ENCODE assay signal across 16 mouse cellular contexts in genomic region chr4:55562062-55562461, GRCm38 (mm10). TPM values are rescaled to one million over a fixed set of nuclear protein-coding genes. Genes with fewer than 3 reads are reported as not detected.
A peak's percentile ranks its signal among the peaks of the same experiment; 100 is the strongest.
DNase-seq lines count a peak whose midpoint lies in the region; ATAC-seq lines count a peak whose summit lies in the region.
"Had no signal": no experiment of that assay in that cellular context is flagged by ENCODE, and none has a peak within 500 bp of the region (broad histone marks: within the 10 kb centered on the region; RNA-seq: fewer than 3 reads in every experiment).

No protein-coding gene starts in this region.

- H3K4me3 ChIP-seq in forebrain, embryonic 15.5 days = no peak overlapping the region
- no peak overlapping the region for H3K4me3 ChIP-seq in forebrain, embryonic 11.5 days (ENCODE audit: low read depth, low read length)
- no peak overlapping the region for H3K4me3 ChIP-seq in neural tube, embryonic 12.5 days
- no peak overlapping the region for H3K4me3 ChIP-seq in forebrain, embryonic 16.5 days (replicated peaks; ENCODE audit: low read length)
- no peak overlapping the region for H3K4me3 ChIP-seq in neural tube, embryonic 14.5 days (ENCODE audit: low read depth, low read length)
- H3K4me3 ChIP-seq: hindbrain, embryonic 15.5 days; limb, embryonic 12.5 days; liver, embryonic 13.5 days; lung, embryonic 15.5 days had no signal

- H3K36me3 ChIP-seq in forebrain, embryonic 15.5 days = no peaks in the 10 kb centered on the region
- no peaks in the 10 kb centered on the region for H3K36me3 ChIP-seq in forebrain, embryonic 11.5 days (ENCODE audit: control insufficient read depth, insufficient read depth, low read length)
- no peaks in the 10 kb centered on the region for H3K36me3 ChIP-seq in neural tube, embryonic 12.5 days
- no peaks in the 10 kb centered on the region for H3K36me3 ChIP-seq in forebrain, embryonic 16.5 days (ENCODE audit: control insufficient read depth, insufficient read depth)
- H3K36me3 ChIP-seq in neural tube, embryonic 14.5 days (ENCODE audit: control insufficient read depth, insufficient read depth, low read length) = no peaks in the 10 kb centered on the region
- H3K36me3 ChIP-seq: hindbrain, embryonic 15.5 days; limb, embryonic 12.5 days; liver, embryonic 13.5 days; lung, embryonic 15.5 days had no signal

- H3K27me3 ChIP-seq in forebrain, embryonic 15.5 days = no peaks in the 10 kb centered on the region
- H3K27me3 ChIP-seq in forebrain, embryonic 11.5 days (ENCODE audit: control insufficient read depth, insufficient read depth, low read length) = no peaks in the 10 kb centered on the region
- H3K27me3 ChIP-seq in neural tube, embryonic 12.5 days (replicated peaks) = no peaks in the 10 kb centered on the region
- no peaks in the 10 kb centered on the region for H3K27me3 ChIP-seq in forebrain, embryonic 16.5 days (replicated peaks; ENCODE audit: control insufficient read depth, insufficient read depth, low read length)
- H3K27me3 ChIP-seq in neural tube, embryonic 14.5 days (ENCODE audit: control insufficient read depth, insufficient read depth, low read length) = no peaks in the 10 kb centered on the region
- H3K27me3 ChIP-seq: hindbrain, embryonic 15.5 days; limb, embryonic 12.5 days; lung, embryonic 15.5 days had no signal

- no peak for ATAC-seq in forebrain, embryonic 15.5 days (replicated peaks)
- ATAC-seq in forebrain, embryonic 11.5 days (replicated peaks; ENCODE audit: low FRiP score) = no peak
- 0 out of 2 replicates have a peak, but pooled peaks have one; percentile 33 for ATAC-seq in neural tube, embryonic 12.5 days (ENCODE audit: low FRiP score, low read depth)
- peak; percentile 57; the same call in 1 of the 2 replicates for ATAC-seq in forebrain, embryonic 16.5 days
- ATAC-seq in neural tube, embryonic 14.5 days (ENCODE audit: low read depth) = peak; percentile 34; the same call in 1 of the 2 replicates

- peak overlapping the region; percentile 43; the same call in 1 of the 2 replicates for H3K27ac ChIP-seq in forebrain, embryonic 15.5 days (replicated peaks)
- H3K27ac ChIP-seq in forebrain, embryonic 11.5 days (ENCODE audit: low read depth, low read length) = no peak overlapping the region
- no peak overlapping the region for H3K27ac ChIP-seq in neural tube, embryonic 12.5 days
- no peak overlapping the region for H3K27ac ChIP-seq in forebrain, embryonic 16.5 days (ENCODE audit: low read length)
- H3K27ac ChIP-seq in neural tube, embryonic 14.5 days (ENCODE audit: low read depth, low read length) = no peak overlapping the region
- H3K27ac ChIP-seq: hindbrain, embryonic 15.5 days; kidney, postnatal 0 days; liver, embryonic 13.5 days; lung, embryonic 15.5 days had no signal

- no peak overlapping the region for H3K4me2 ChIP-seq in forebrain, embryonic 15.5 days (replicated peaks)
- H3K4me2 ChIP-seq in forebrain, embryonic 11.5 days (ENCODE audit: low read depth, low read length, severe bottlenecking) = no peak overlapping the region
- H3K4me2 ChIP-seq in neural tube, embryonic 12.5 days (replicated peaks) = no peak overlapping the region
- no peak overlapping the region for H3K4me2 ChIP-seq in forebrain, embryonic 16.5 days (ENCODE audit: low read length)
- no peak overlapping the region for H3K4me2 ChIP-seq in neural tube, embryonic 14.5 days (ENCODE audit: low read depth, low read length)
- H3K4me2 ChIP-seq: hindbrain, embryonic 15.5 days; limb, embryonic 12.5 days; liver, embryonic 13.5 days; lung, embryonic 15.5 days had no signal

- peaks cover 7% of the 10 kb centered on the region for H3K4me1 ChIP-seq in forebrain, embryonic 15.5 days
- H3K4me1 ChIP-seq in forebrain, embryonic 11.5 days (replicated peaks; ENCODE audit: control insufficient read depth, insufficient read depth, low read length) = no peaks in the 10 kb centered on the region
- no peaks in the 10 kb centered on the region for H3K4me1 ChIP-seq in neural tube, embryonic 12.5 days
- H3K4me1 ChIP-seq in forebrain, embryonic 16.5 days (replicated peaks; ENCODE audit: control insufficient read depth, insufficient read depth, low read length) = peaks cover 4% of the 10 kb centered on the region
- no peaks in the 10 kb centered on the region for H3K4me1 ChIP-seq in neural tube, embryonic 14.5 days (ENCODE audit: control insufficient read depth, insufficient read depth, low read length)
- H3K4me1 ChIP-seq: hindbrain, embryonic 15.5 days; liver, embryonic 13.5 days; lung, embryonic 15.5 days had no signal

- H3K9ac ChIP-seq in forebrain, embryonic 15.5 days (replicated peaks) = no peak overlapping the region
- no peak overlapping the region for H3K9ac ChIP-seq in forebrain, embryonic 11.5 days (ENCODE audit: low read length)
- no peak overlapping the region for H3K9ac ChIP-seq in neural tube, embryonic 12.5 days
- H3K9ac ChIP-seq in forebrain, embryonic 16.5 days (replicated peaks; ENCODE audit: low read depth, low read length) = no peak overlapping the region
- no peak overlapping the region for H3K9ac ChIP-seq in neural tube, embryonic 14.5 days (replicated peaks; ENCODE audit: low read depth, low read length)
- H3K9ac ChIP-seq: hindbrain, embryonic 15.5 days; limb, embryonic 12.5 days; liver, embryonic 13.5 days; lung, embryonic 15.5 days had no signal

- no peak for DNase-seq in forebrain, embryonic 11.5 days (ENCODE audit: low spot score)
- no peak for DNase-seq in neural tube, embryonic 10.5 days (ENCODE audit: extremely low spot score, low spot score)
- no peak for DNase-seq in gastrocnemius, postnatal 36 days
- DNase-seq: cerebellum, adult 18-20 months; kidney, adult 11 months; liver, embryonic 13.5 days; right cerebral cortex, postnatal 25 days; thymus, postnatal 25 days had no signal

- WGBS in forebrain, embryonic 15.5 days = 49% methylated on average over 3 of the region's 3 CpGs
- WGBS in forebrain, embryonic 11.5 days = 80% methylated on average over 3 of the region's 3 CpGs
- WGBS in neural tube, embryonic 12.5 days = 72% methylated on average over 3 of the region's 3 CpGs
- 33% methylated on average over 3 of the region's 3 CpGs for WGBS in forebrain, embryonic 16.5 days
- WGBS in neural tube, embryonic 14.5 days = 58% methylated on average over 3 of the region's 3 CpGs

- no peaks in the 10 kb centered on the region for H3K9me3 ChIP-seq in forebrain, embryonic 15.5 days
- H3K9me3 ChIP-seq in forebrain, embryonic 11.5 days (ENCODE audit: control insufficient read depth, low read length) = no peaks in the 10 kb centered on the region
- H3K9me3 ChIP-seq in neural tube, embryonic 12.5 days = no peaks in the 10 kb centered on the region
- no peaks in the 10 kb centered on the region for H3K9me3 ChIP-seq in forebrain, embryonic 16.5 days (ENCODE audit: control insufficient read depth, low read length)
- no peaks in the 10 kb centered on the region for H3K9me3 ChIP-seq in neural tube, embryonic 14.5 days (ENCODE audit: control insufficient read depth, low read length)
- H3K9me3 ChIP-seq: hindbrain, embryonic 15.5 days; limb, embryonic 12.5 days; liver, embryonic 13.5 days; lung, embryonic 15.5 days had no signal

- intact Hi-C loops in gastrocnemius, postnatal 36 days (cut with DNase I) = no loop called here

RNA-seq across cellular contexts. Expression of gene Klf4, which starts 29.8 kb away (rescaled TPM):
- 1.6 and 1.9 TPM in 2 replicates for polyA plus RNA-seq in forebrain, embryonic 15.5 days (2015; fragmentation: Nextera tagmentation; extraction: Ambion mirVana)
- 2.0 and 2.3 TPM in 2 replicates for polyA plus RNA-seq in forebrain, embryonic 11.5 days (2014; fragmentation: Nextera tagmentation; extraction: Ambion mirVana)
- polyA plus RNA-seq in neural tube, embryonic 12.5 days (2016; fragmentation: Nextera tagmentation; extraction: Ambion mirVana) = 2.3 and 2.6 TPM in 2 replicates
- polyA plus RNA-seq in forebrain, embryonic 16.5 days (2015; fragmentation: Nextera tagmentation; extraction: Ambion mirVana) = 1.7 and 2.6 TPM in 2 replicates
- polyA plus RNA-seq in neural tube, embryonic 14.5 days (2014; fragmentation: Nextera tagmentation; extraction: Ambion mirVana) = 2.6 and 2.8 TPM in 2 replicates
- 10 to 100 TPM; 12.8 to 13.5 TPM for total RNA-seq in gastrocnemius, postnatal 36 days (2021)

Comparison
In these comparisons a context has a peak if more than half of its experiments do, and no peak if none do; other contexts are left out.
1. ATAC-seq: peak in neural tube, embryonic 12.5 days (single experiment), forebrain, embryonic 16.5 days (single experiment) and neural tube, embryonic 14.5 days (single experiment); none in forebrain, embryonic 15.5 days (single experiment) and forebrain, embryonic 11.5 days (single experiment).